Mouse (Mus musculus) E14TG2a.4 (cell line): Measurements from ENCODE around the gene Prpf19.

ENCODE experiments used
- CTCF ChIP-seq: conservative IDR thresholded peaks from 2 replicates; pipeline ENCODE4 v1.5.1; 2014; ENCODE audit warnings: low read length
- POU5F1 ChIP-seq: IDR thresholded peaks from 2 replicates; pipeline ENCODE4 v1.6.1; 2014; ENCODE audit warnings: low read length, borderline replicate concordance

DNA sequence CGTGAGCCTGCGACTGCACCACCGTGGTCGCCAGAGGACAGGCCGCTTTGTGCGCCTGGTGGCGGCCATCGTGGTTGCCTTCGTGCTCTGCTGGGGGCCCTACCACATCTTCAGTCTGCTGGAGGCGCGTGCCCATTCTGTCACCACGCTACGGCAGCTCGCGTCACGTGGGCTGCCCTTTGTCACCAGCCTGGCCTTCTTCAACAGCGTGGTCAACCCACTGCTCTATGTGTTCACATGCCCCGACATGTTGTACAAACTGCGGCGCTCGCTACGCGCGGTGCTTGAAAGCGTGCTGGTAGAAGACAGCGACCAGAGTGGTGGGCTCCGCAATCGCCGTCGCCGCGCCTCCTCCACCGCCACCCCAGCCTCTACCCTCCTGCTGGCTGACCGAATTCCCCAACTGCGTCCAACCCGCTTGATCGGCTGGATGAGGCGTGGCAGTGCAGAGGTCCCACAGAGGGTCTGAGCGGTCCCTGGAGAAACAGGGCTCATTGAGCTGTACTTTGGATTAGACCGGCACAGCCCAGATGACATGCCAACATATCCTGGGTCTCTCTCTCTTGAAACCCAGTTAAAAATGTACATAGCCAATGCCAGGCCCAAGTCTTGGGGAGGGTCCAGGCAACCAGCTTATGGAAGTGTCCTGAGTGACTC, 45.9 kb downstream of the Prpf19 start:
- TF ChIP-seq CTCF (no peak), POU5F1 (no peak)
